Mouse (Mus musculus) ovary, postnatal 14 days (tissue): ENCODE results near the gene Rabggta.

Experiments used
- DNase-seq: peaks from one replicate; pipeline ENCODE4 v3.0.0; 2022; ENCODE audit warnings: low spot score

The Rabggta gene

GRCm38 (mm10) chr14:55689433-55689832 lies 32.6 kb downstream of the Rabggta start:
- DNase-seq, result no peak

- no peak for DNase-seq
Observed at GRCm38 (mm10) chr14:55682118-55682493, 40.0 kb downstream of the Rabggta start.

- DNase-seq, result peak; percentile 89
Observed at GRCm38 (mm10) chr14:55681160-55682117, 40.6 kb downstream of the Rabggta start, which contains the start of gene Tinf2. Gene Tinf2 (minus strand): TSS chr14:55681820.

- DNase-seq, result no peak
Observed at GRCm38 (mm10) chr14:55677615-55678014, 44.4 kb downstream of the Rabggta start.

- no peak for DNase-seq
Observed at GRCm38 (mm10) chr14:55672741-55673060, 49.4 kb downstream of the Rabggta start.

DNA sequence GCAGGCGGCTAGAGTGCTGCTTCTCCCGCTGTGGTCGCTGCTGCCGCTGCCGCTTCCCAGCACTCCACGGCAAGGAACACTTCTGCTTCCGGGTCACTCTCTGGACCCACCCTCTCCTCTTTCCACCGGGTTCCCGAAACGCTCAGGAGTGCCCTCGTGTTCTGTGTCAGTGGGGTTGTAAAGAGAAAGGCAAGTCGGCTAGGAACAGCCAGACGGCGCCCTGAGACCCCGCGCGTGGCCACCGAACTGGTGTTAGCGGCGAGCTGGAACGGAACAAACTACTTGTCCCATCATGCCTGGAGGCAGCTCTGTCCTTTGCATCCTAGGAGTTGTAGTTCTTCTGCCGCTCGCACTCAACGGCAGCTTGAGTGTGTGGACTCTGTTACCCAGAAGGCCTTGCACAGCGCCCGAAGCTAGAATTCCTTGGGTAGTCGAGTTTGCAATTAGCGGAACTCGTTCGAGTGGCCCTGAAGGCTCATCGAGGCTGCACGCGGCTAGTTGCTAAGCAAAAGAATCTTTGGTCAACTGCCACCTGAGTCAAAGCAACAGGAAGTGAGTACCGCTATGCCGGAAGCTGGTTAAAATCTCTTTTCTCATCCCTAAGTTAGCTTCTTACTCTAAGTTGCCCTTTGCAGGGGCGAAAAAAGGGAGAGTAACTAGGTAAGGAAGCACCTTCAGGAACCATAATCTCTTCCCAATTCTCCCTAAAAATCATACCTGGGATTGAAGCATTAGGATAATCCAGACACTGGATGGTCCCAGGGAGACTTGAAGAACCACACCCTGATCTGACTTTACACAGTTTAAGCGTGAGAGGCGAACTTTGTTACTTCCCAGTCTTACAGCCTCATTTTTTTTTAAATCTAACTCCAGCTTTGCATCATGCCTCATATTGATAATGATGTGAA lies 50.0 kb downstream of the Rabggta start, which contains the start of the genes Gmpr2 and Nedd8:
TSS of gene Gmpr2 (plus strand) at position 109 of the 908 bp plus-strand sequence.
TSS of gene Nedd8 (minus strand) at position 292 of the 908 bp plus-strand sequence.
- peak; percentile 71 for DNase-seq

- no peak for DNase-seq
Observed at GRCm38 (mm10) chr14:55671486-55671832, 50.6 kb downstream of the Rabggta start.
